Mouse (Mus musculus): Measurements from ENCODE around the gene Ezh1.

GRCm38 (mm10) chr11:101232010-101232839 is 6.0 kb upstream of the Ezh1 start:
- no peak for TF ChIP-seq MAX (IDR thresholded peaks at IDR 0.05)
- TF ChIP-seq CTCF (IDR thresholded peaks at IDR 0.05; ENCODE audit: control insufficient read depth, insufficient read depth, insufficient read length): no peak
- no peak for TF ChIP-seq MYOG (IDR thresholded peaks at IDR 0.05; ENCODE audit: control insufficient read depth, extremely low read depth, insufficient read length)
- no peak for TF ChIP-seq USF1 (IDR thresholded peaks at IDR 0.05; ENCODE audit: low read depth)

Data from C2C12 (cell line).